Mouse (Mus musculus) heart, adult 9 months (tissue): ENCODE measurements around the gene Notch3.

Experiments used
- DNase-seq, 2 experiments: peaks; one replicate each; pipeline ENCODE4 v3.0.0; 2022; ENCODE audit warnings: low spot score in 2 of 2

The Notch3 gene

GRCm38 (mm10) chr17:32097676-32098075 lies 69.0 kb downstream of the Notch3 start:
- DNase-seq, result no peak

DNA sequence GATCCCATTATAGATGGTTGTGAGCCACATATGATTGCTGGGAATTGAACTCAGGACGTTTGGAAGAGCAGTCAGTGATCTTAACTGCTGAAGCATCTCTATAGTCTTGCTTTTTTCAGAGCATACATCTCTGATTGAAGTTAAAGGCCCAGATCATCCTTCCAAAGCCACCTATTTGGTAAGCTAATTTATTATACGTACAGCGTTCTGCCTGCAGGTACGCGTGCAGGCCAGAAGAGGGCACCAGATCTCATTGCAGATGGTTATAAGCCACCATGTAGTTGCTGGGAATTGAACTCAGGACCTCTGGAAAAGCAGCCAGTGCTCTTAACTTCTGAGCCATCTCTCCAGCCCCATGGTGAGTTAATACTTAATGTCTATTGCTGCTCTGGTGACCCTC lies 73.8 kb downstream of the Notch3 start:
- no peak for DNase-seq

- no peak for DNase-seq
These were observed 74.4 kb downstream of the Notch3 start for GRCm38 (mm10) chr17:32092241-32092619.

DNA sequence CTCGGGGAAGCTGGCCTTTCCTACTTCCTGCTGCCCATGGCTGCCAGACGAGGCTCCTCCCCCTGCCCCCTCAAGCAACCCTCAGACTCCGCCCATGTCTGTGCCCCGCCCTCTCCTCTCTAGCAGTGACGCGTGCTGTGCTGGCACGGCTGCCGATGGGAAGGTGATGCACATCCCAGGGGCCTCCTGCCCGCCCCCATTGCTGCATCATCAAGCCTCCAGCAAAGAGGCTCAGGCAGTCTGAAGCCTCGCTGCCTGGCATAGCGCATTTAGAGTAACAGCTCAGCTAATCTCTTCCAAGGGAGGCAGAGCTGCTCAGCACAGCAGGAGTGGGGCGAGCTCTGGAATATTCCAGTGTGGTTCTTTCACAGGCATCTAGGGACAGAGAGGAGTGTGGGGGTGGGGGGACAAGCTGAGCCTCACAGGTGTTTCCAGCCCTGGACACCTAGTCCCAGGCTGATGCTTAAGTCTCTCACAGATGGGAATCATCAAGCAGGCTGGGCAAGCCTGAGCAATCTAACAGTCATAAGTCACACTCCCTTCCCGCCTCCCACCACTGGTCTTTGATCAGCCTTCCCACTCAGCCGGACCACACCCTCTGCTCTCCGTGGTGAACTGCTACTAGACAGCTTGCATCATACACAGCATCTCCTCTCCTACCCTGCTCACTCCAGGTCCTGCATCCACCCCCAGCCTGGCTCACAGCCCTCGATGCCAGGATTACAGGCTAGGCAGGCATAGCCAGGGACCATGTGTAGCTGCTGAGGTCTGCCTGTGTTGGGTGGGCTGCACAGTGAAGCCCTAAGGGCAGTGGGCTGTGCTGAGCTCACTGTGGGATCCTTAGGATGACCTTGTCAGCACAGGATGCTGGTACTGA lies 75.0 kb downstream of the Notch3 start:
- peak; percentile 76 for DNase-seq

DNA sequence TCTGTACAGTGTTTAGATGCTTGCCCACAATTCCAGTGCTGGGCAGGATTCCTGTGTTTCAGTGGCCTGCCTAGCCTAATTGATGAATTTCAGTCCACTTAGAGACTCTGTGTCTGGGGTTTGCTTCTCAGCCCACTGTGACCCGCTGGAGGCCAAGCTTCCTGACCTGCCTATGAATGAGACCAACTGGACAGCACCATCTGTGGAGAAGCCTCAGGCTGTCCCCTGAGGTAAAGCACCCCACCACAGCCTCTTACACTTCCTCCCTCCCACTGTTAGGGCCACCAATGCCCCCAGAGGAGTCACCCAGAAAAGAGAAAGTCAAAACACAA lies 75.7 kb downstream of the Notch3 start:
- DNase-seq, result no peak

DNA sequence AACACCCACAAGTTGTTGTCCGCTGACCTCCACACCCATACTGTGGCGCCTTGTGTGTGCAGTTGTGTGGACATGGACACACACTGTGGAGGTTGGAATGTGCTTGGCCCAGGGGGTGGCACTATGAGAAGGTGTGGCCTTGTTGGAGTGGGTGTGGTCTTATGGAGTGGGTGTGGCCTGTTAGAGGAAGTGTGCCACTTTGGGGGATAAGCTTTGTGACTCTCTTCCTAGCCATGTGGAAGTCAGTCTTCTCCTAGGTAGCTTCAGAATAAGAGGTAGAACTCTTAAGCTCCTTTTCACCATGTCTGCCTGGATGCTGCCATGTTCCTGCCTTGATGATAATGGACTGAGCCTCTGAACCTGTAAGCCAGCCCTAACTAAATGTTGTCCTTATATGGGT lies 79.6 kb downstream of the Notch3 start:
- DNase-seq, result no peak

GRCm38 (mm10) chr17:32083351-32083750 lies 83.3 kb downstream of the Notch3 start:
- DNase-seq, result no peak

GRCm38 (mm10) chr17:32075164-32075563 lies 91.5 kb downstream of the Notch3 start:
- DNase-seq, result peak; percentile 18 to 24

GRCm38 (mm10) chr17:32074658-32075057 lies 92.0 kb downstream of the Notch3 start:
- DNase-seq, result no peak

- DNase-seq, result peak; percentile 43 to 68
These were observed 93.3 kb downstream of the Notch3 start for GRCm38 (mm10) chr17:32073359-32073758.
